Mouse (Mus musculus): ENCODE data around the gene Cphx3.
"Not testable (repeated sequence)": the region's sequence is repeated elsewhere in the genome, so short reads cannot be mapped to it uniquely, and the experiment has no call there.

The Cphx3 gene

GRCm38 (mm10) chr14:26165266-26165665 is 83.2 kb downstream of the Cphx3 start:
- CTCF ChIA-PET, POLR2A ChIA-PET: not testable (repeated sequence)

- CTCF ChIA-PET = not testable (repeated sequence)
Measured at GRCm38 (mm10) chr14:26173955-26174354, 91.9 kb downstream of the Cphx3 start.

GRCm38 (mm10) chr14:26175028-26175427 is 92.9 kb downstream of the Cphx3 start:
- POLR2A ChIA-PET, CTCF ChIA-PET: not testable (repeated sequence)

More at GRCm38 (mm10) chr14:26173955-26174354, 91.9 kb downstream of the Cphx3 start:
- POLR2A ChIA-PET = not testable (repeated sequence)

- CTCF ChIA-PET, POLR2A ChIA-PET: not testable (repeated sequence)
Measured at GRCm38 (mm10) chr14:26181660-26182059, 99.6 kb downstream of the Cphx3 start.

GRCm38 (mm10) chr14:26182380-26182779 is 100.3 kb downstream of the Cphx3 start, which contains the start of gene Plac9b:
Plac9b (minus strand) TSS chr14:26182480.
- POLR2A ChIA-PET, CTCF ChIA-PET: not testable (repeated sequence)

- POLR2A ChIA-PET, CTCF ChIA-PET: not testable (repeated sequence)
Measured at GRCm38 (mm10) chr14:26186638-26187037, 104.5 kb downstream of the Cphx3 start.

GRCm38 (mm10) chr14:26188361-26188760 is 106.3 kb downstream of the Cphx3 start:
- POLR2A ChIA-PET, CTCF ChIA-PET: not testable (repeated sequence)

- POLR2A ChIA-PET, CTCF ChIA-PET: not testable (repeated sequence)
Measured at GRCm38 (mm10) chr14:26197851-26198250, 115.8 kb downstream of the Cphx3 start.

- CTCF ChIA-PET = not testable (repeated sequence)
Measured at GRCm38 (mm10) chr14:26206197-26206925, 124.3 kb downstream of the Cphx3 start.

GRCm38 (mm10) chr14:26206926-26207247 is 124.8 kb downstream of the Cphx3 start, which contains the start of gene Tmem254b:
Tmem254b (minus strand) TSS chr14:26207041.
- CTCF ChIA-PET, POLR2A ChIA-PET: not testable (repeated sequence)

More at GRCm38 (mm10) chr14:26206197-26206925, 124.3 kb downstream of the Cphx3 start:
- POLR2A ChIA-PET = not testable (repeated sequence)

GRCm38 (mm10) chr14:26216233-26217000 is 134.3 kb downstream of the Cphx3 start:
- POLR2A ChIA-PET, CTCF ChIA-PET: not testable (repeated sequence)

- POLR2A ChIA-PET, CTCF ChIA-PET: not testable (repeated sequence)
Measured at GRCm38 (mm10) chr14:26237183-26237582, 155.1 kb downstream of the Cphx3 start.

GRCm38 (mm10) chr14:26257756-26258617 is 175.9 kb downstream of the Cphx3 start, which contains the start of gene Duxbl3:
Duxbl3 (plus strand) TSS chr14:26257962.
- CTCF ChIA-PET, POLR2A ChIA-PET: not testable (repeated sequence)

- CTCF ChIA-PET, POLR2A ChIA-PET: not testable (repeated sequence)
Measured at GRCm38 (mm10) chr14:26258729-26259128, 176.6 kb downstream of the Cphx3 start.

Measured in embryonic stem cell, embryonic (primary cell).